Mouse (Mus musculus): ENCODE data around the gene Atp8b4. TPM values are rescaled to one million over a fixed set of nuclear protein-coding genes. Genes with fewer than 3 reads are reported as not detected.

Atp8b4 gene
- polyA plus RNA-seq, 1 experiment from 2014 or later: 0.93 TPM

DNA sequence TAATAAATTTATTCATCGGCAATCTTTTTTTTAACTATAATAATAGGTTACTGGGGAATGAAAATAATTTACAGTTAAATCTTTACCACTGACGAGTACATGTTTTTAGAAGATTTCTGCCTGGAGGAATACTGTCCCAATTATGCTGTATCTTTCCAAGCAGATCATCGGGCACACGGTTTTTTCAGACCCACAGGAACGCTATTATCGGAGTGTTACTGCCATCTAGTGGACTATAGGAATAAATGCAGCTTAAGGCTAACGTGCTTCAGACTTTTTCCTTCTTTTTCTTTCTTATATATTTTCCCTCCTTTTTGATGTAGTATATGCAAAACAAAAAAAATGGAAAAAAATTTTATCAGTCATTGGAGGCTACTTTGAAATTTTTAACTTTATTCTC is 20.4 kb upstream of the Atp8b4 start:
- Histone ChIP-seq H3K4me3 (replicated peaks) (no peak overlapping the region), H3K4me2 (no peak overlapping the region), H3K4me1 (no peaks in the 10 kb centered on the region), H3K36me3 (replicated peaks) (no peaks in the 10 kb centered on the region), H3K27ac (no peak overlapping the region), H3K9me3 (no peaks in the 10 kb centered on the region), H3K27me3 (no peaks in the 10 kb centered on the region), H3K9ac (no peak overlapping the region)
- 14% methylated on average over 7 of the region's 7 CpGs for WGBS
- 0 out of 2 replicates have a peak, but pooled peaks have one; percentile 30 for ATAC-seq (ENCODE audit: low FRiP score)

DNA sequence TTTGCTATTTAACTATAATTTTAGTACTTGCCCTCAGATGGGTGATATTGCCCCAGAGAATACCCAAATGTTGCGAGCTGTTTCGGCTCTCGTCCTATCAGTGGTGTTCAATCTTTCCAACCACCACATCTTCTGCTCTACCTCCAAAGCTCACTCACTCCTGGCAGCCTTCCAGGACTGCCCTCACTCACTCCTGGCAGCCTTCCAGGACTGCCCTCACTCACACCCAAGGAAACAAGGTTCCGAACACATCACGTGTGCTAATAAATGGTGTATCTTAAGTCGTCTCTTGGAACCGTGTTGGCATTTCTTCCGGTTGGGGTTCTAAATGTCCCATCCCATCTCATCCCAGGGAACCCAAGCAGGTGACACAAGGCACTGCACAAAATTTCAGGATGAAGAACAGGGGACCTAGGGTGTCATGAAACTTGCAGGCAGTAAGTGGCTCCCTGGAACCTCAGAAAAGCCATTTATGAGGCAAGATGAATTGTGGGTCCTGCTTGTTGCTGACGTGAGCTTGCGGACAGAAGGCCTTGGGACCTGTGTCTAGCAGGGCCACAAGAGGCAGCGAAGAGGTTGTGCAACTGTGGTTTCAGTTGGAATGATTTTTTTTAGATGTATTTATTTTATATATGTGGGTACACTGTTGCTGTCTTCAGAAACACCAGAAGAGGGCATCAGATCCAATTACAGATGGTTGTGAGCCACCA is 19.6 kb upstream of the Atp8b4 start:
- WGBS: 90% methylated on average over 11 of the region's 11 CpGs
- no peak for ATAC-seq (ENCODE audit: low FRiP score)
- no peak overlapping the region for H3K9ac ChIP-seq
- H3K4me2 ChIP-seq: no peak overlapping the region
- no peak overlapping the region for H3K4me3 ChIP-seq (replicated peaks)
- H3K9me3 ChIP-seq: no peaks in the 10 kb centered on the region
- H3K27ac ChIP-seq: no peak overlapping the region
- H3K4me1 ChIP-seq: no peaks in the 10 kb centered on the region
- H3K36me3 ChIP-seq (replicated peaks): no peaks in the 10 kb centered on the region
- H3K27me3 ChIP-seq: no peaks in the 10 kb centered on the region

GRCm38 (mm10) chr2:126515069-126515826 is 14.8 kb upstream of the Atp8b4 start:
- Histone ChIP-seq H3K9ac (no peak overlapping the region), H3K4me1 (no peaks in the 10 kb centered on the region), H3K27me3 (no peaks in the 10 kb centered on the region), H3K36me3 (replicated peaks) (no peaks in the 10 kb centered on the region), H3K27ac (no peak overlapping the region), H3K4me2 (no peak overlapping the region), H3K9me3 (no peaks in the 10 kb centered on the region), H3K4me3 (replicated peaks) (no peak overlapping the region)
- WGBS: 78% methylated on average over 6 of the region's 6 CpGs
- no peak for ATAC-seq (ENCODE audit: low FRiP score)

DNA sequence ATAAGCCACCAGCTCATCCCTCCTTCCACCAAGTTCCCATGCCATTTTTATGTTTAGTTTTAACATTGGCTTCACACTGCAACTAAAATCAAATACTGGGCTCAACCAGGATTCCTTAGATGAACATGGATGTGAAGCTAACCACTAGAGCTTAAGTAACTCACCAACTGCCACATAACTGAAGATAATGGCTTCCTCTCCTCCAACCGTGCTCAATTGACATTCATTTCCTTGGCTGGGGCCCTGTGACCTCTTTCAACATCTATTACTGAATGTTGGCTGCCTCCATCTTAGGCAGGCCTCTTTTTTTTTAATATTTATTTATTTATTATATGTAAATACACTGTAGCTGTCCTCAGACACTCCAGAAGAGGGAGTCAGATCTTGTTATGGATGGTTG is 7.8 kb upstream of the Atp8b4 start:
- no peak overlapping the region for H3K4me2 ChIP-seq
- no peaks in the 10 kb centered on the region for H3K9me3 ChIP-seq
- H3K27ac ChIP-seq: no peak overlapping the region
- no peaks in the 10 kb centered on the region for H3K4me1 ChIP-seq
- H3K36me3 ChIP-seq (replicated peaks): no peaks in the 10 kb centered on the region
- no peak for ATAC-seq (ENCODE audit: low FRiP score)
- no peak overlapping the region for H3K9ac ChIP-seq
- H3K27me3 ChIP-seq: no peaks in the 10 kb centered on the region
- WGBS: 82% methylated on average over 1 of the region's 1 CpGs
- no peak overlapping the region for H3K4me3 ChIP-seq (replicated peaks)

DNA sequence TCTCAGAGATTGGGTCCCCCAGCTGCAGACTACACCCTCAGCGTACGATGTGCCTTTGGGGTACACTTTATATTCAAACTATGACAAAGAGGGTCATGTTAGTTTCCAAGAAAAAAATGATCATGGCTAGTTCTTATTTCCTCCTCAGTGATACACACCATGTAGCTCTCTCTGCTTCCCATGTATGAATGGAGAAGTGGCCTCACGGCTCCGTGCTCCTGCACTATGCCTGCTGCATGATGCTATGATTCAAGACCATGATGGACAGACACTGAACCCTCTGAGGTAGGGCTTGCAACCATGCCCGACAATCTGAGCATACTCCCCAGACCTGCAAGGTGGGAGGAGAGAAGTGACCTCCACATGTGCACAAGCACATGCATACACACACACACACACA is 7.0 kb upstream of the Atp8b4 start:
- Histone ChIP-seq H3K9ac (no peak overlapping the region), H3K36me3 (replicated peaks) (no peaks in the 10 kb centered on the region), H3K4me2 (no peak overlapping the region), H3K4me1 (no peaks in the 10 kb centered on the region), H3K4me3 (replicated peaks) (no peak overlapping the region), H3K27ac (no peak overlapping the region), H3K27me3 (no peaks in the 10 kb centered on the region), H3K9me3 (no peaks in the 10 kb centered on the region)
- WGBS: 92% methylated on average over 5 of the region's 5 CpGs
- ATAC-seq (ENCODE audit: low FRiP score): no peak

DNA sequence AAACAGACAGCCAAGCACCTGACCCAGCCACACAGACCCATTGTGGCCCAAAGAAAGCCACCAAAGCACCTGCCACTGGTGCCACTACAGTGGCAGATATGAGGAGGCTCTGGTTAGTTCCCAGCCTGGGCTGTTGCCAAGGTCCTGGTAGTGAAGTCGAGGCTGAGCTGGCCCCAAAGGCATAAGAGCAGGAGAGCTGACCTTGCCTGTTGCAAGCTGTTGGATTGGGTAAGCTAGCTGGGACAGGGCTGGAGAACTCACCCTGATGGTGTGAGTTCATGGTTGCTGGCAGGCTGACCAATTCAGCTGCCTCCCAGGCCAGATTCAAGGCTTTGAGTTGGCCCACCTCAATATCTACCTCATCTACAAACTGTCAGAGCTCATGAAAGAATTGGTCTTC is 4.7 kb upstream of the Atp8b4 start:
- ATAC-seq (ENCODE audit: low FRiP score): no peak
- Histone ChIP-seq H3K27ac (no peak overlapping the region), H3K4me1 (no peaks in the 10 kb centered on the region), H3K9me3 (no peaks in the 10 kb centered on the region), H3K27me3 (no peaks in the 10 kb centered on the region), H3K9ac (no peak overlapping the region), H3K4me2 (no peak overlapping the region), H3K36me3 (replicated peaks) (no peaks in the 10 kb centered on the region), H3K4me3 (replicated peaks) (no peak overlapping the region)
- 87% methylated on average over 1 of the region's 1 CpGs for WGBS

GRCm38 (mm10) chr2:126499730-126500129 is 744 bp downstream of the Atp8b4 start:
- Histone ChIP-seq H3K9me3 (no peaks in the 10 kb centered on the region), H3K4me3 (replicated peaks) (no peak overlapping the region), H3K9ac (no peak overlapping the region), H3K27me3 (no peaks in the 10 kb centered on the region), H3K36me3 (replicated peaks) (no peaks in the 10 kb centered on the region), H3K4me2 (no peak overlapping the region), H3K4me1 (no peaks in the 10 kb centered on the region), H3K27ac (no peak overlapping the region)
- ATAC-seq (ENCODE audit: low FRiP score): no peak
- WGBS: 85% methylated on average over 8 of the region's 8 CpGs

GRCm38 (mm10) chr2:126498761-126499452 is 1.6 kb downstream of the Atp8b4 start:
- Histone ChIP-seq H3K4me2 (no peak overlapping the region), H3K27me3 (no peaks in the 10 kb centered on the region), H3K9me3 (no peaks in the 10 kb centered on the region)

DNA sequence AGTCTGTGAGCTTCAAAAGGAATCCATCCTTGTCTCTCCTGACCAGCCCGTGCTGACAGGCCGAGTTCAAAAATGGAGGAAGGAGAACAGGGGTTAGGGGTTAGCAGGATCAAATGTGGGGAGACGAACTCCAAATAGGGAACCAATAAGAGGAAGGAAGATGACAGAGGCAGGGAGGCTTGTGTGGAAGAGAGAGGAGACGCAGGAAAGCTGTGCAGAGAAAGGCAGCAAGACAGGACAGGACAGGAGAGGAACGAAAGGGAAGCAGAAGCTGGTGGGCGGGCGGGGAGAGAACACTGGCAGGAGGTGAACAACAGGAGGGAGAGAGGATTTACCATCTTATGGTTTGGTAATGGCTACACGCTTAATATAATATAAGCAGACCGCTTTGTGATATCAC is 3.6 kb downstream of the Atp8b4 start:
- ATAC-seq (ENCODE audit: low FRiP score): no peak
- WGBS: 74% methylated on average over 9 of the region's 9 CpGs

More at GRCm38 (mm10) chr2:126498761-126499452, 1.6 kb downstream of the Atp8b4 start:
- no peaks in the 10 kb centered on the region for H3K4me1 ChIP-seq
- 85% methylated on average over 11 of the region's 11 CpGs for WGBS
- H3K36me3 ChIP-seq (replicated peaks): no peaks in the 10 kb centered on the region
- H3K27ac ChIP-seq: no peak overlapping the region
- no peak for ATAC-seq (ENCODE audit: low FRiP score)
- H3K9ac ChIP-seq: no peak overlapping the region
- H3K4me3 ChIP-seq (replicated peaks): no peak overlapping the region

GRCm38 (mm10) chr2:126495832-126496695 is 4.4 kb downstream of the Atp8b4 start:
- 87% methylated on average over 14 of the region's 14 CpGs for WGBS
- H3K4me3 ChIP-seq (replicated peaks): no peak overlapping the region

More for the DNA sequence above, 3.6 kb downstream of the Atp8b4 start:
- H3K27ac ChIP-seq: no peak overlapping the region
- H3K4me2 ChIP-seq: no peak overlapping the region
- H3K9ac ChIP-seq: no peak overlapping the region
- H3K4me1 ChIP-seq: no peaks in the 10 kb centered on the region
- H3K36me3 ChIP-seq (replicated peaks): no peaks in the 10 kb centered on the region
- no peaks in the 10 kb centered on the region for H3K9me3 ChIP-seq
- no peaks in the 10 kb centered on the region for H3K27me3 ChIP-seq
- no peak overlapping the region for H3K4me3 ChIP-seq (replicated peaks)

GRCm38 (mm10) chr2:126495230-126495629 is 5.2 kb downstream of the Atp8b4 start:
- no peak overlapping the region for H3K4me3 ChIP-seq (replicated peaks)
- H3K27me3 ChIP-seq: no peaks in the 10 kb centered on the region
- H3K27ac ChIP-seq: no peak overlapping the region; the same call in 1 of the 2 replicates
- H3K4me2 ChIP-seq: no peak overlapping the region
- no peaks in the 10 kb centered on the region for H3K36me3 ChIP-seq (replicated peaks)
- H3K4me1 ChIP-seq: no peaks in the 10 kb centered on the region
- 69% methylated on average over 7 of the region's 7 CpGs for whole genome bisulfite sequencing
- H3K9me3 ChIP-seq: no peaks in the 10 kb centered on the region
- H3K9ac ChIP-seq: no peak overlapping the region
- no peak for ATAC-seq (ENCODE audit: low FRiP score)

More at GRCm38 (mm10) chr2:126495832-126496695, 4.4 kb downstream of the Atp8b4 start:
- Histone ChIP-seq H3K27ac (no peak overlapping the region; the same call in 1 of the 2 replicates), H3K4me2 (no peak overlapping the region), H3K9me3 (no peaks in the 10 kb centered on the region), H3K27me3 (no peaks in the 10 kb centered on the region), H3K36me3 (replicated peaks) (no peaks in the 10 kb centered on the region), H3K9ac (no peak overlapping the region), H3K4me1 (no peaks in the 10 kb centered on the region)
- ATAC-seq (ENCODE audit: low FRiP score): no peak

DNA sequence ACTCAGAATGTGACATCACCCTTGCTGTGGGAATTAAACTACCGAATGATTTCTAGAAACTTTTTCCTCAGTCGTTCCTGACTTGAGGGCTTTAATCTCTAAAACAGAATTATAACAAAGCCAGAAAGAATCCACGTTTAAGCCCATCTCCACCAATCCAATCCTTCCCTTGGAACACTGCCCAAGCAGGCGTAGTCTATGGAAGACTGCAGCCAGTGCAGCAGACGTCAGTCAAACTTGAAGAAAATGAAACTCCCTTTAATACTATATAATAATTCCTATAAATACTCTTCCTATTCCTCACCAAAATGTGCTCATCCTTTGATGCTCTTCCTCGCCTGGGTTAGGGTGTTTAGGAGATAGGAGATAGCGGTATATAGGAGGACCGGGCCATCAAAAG is 7.2 kb downstream of the Atp8b4 start:
- Histone ChIP-seq H3K4me2 (no peak overlapping the region), H3K4me1 (no peaks in the 10 kb centered on the region), H3K27me3 (no peaks in the 10 kb centered on the region), H3K4me3 (replicated peaks) (no peak overlapping the region), H3K27ac (no peak overlapping the region), H3K9me3 (no peaks in the 10 kb centered on the region), H3K9ac (no peak overlapping the region), H3K36me3 (replicated peaks) (no peaks in the 10 kb centered on the region)
- 86% methylated on average over 8 of the region's 8 CpGs for WGBS
- ATAC-seq (ENCODE audit: low FRiP score): no peak

Measured in forebrain, embryonic 12.5 days (tissue).